Mouse (Mus musculus): ENCODE data around the gene Ccdc159.

Ccdc159 gene

GRCm38 (mm10) chr9:21934021-21934420, 6.8 kb downstream of the Ccdc159 start:
- in situ Hi-C loops (cut with MboI, MseI), result no loop called here

GRCm38 (mm10) chr9:21935466-21936131, 8.3 kb downstream of the Ccdc159 start:
- in situ Hi-C loops (cut with MboI, MseI), result no loop called here

- in situ Hi-C loops (cut with MboI, MseI), result no loop called here
Measured at GRCm38 (mm10) chr9:21936692-21937570, 9.7 kb downstream of the Ccdc159 start, which contains the start of gene Plppr2. Gene Plppr2, plus strand, starts transcription at chr9:21937033.

- in situ Hi-C loops (cut with MboI, MseI), result no loop called here
Measured at GRCm38 (mm10) chr9:21937711-21938175, 10.5 kb downstream of the Ccdc159 start.

GRCm38 (mm10) chr9:21938234-21938855, 11.1 kb downstream of the Ccdc159 start:
- in situ Hi-C loops (cut with MboI, MseI), result no loop called here

GRCm38 (mm10) chr9:21943046-21943445, 15.8 kb downstream of the Ccdc159 start:
- in situ Hi-C loops (cut with MboI, MseI), result no loop called here

GRCm38 (mm10) chr9:21943638-21944037, 16.4 kb downstream of the Ccdc159 start:
- in situ Hi-C loops (cut with MboI, MseI), result no loop called here

- in situ Hi-C loops (cut with MboI, MseI), result no loop called here
Measured at GRCm38 (mm10) chr9:21944267-21944666, 17.0 kb downstream of the Ccdc159 start.

- in situ Hi-C loops (cut with MboI, MseI), result no loop called here
Measured at GRCm38 (mm10) chr9:21947540-21948130, 20.4 kb downstream of the Ccdc159 start.

GRCm38 (mm10) chr9:21948146-21948545, 20.9 kb downstream of the Ccdc159 start:
- in situ Hi-C loops (cut with MboI, MseI), result no loop called here

- in situ Hi-C loops (cut with MboI, MseI), result no loop called here
Measured at GRCm38 (mm10) chr9:21948790-21949189, 21.5 kb downstream of the Ccdc159 start.

- in situ Hi-C loops (cut with MboI, MseI), result no loop called here
Measured at GRCm38 (mm10) chr9:21950322-21950721, 23.1 kb downstream of the Ccdc159 start.

GRCm38 (mm10) chr9:21951977-21952376, 24.7 kb downstream of the Ccdc159 start:
- in situ Hi-C loops (cut with MboI, MseI), result no loop called here

GRCm38 (mm10) chr9:21953600-21953999, 26.3 kb downstream of the Ccdc159 start:
- in situ Hi-C loops (cut with MboI, MseI), result no loop called here

- in situ Hi-C loops (cut with MboI, MseI), result no loop called here
Measured at GRCm38 (mm10) chr9:21954635-21955034, 27.4 kb downstream of the Ccdc159 start.

- in situ Hi-C loops (cut with MboI, MseI), result no loop called here
Measured at GRCm38 (mm10) chr9:21955225-21955569, 27.9 kb downstream of the Ccdc159 start.

- in situ Hi-C loops (cut with MboI, MseI), result no loop called here
Measured at GRCm38 (mm10) chr9:21955570-21956281, 28.5 kb downstream of the Ccdc159 start, which contains the start of gene Swsap1. Gene Swsap1, plus strand, starts transcription at chr9:21955755.

GRCm38 (mm10) chr9:21958372-21958771, 31.1 kb downstream of the Ccdc159 start:
- in situ Hi-C loops (cut with MboI, MseI), result no loop called here

GRCm38 (mm10) chr9:21959244-21959643, 32.0 kb downstream of the Ccdc159 start:
- in situ Hi-C loops (cut with MboI, MseI), result no loop called here

- in situ Hi-C loops (cut with MboI, MseI), result no loop called here
Measured at GRCm38 (mm10) chr9:21960135-21960534, 32.9 kb downstream of the Ccdc159 start.

GRCm38 (mm10) chr9:21960558-21961208, 33.4 kb downstream of the Ccdc159 start:
- in situ Hi-C loops (cut with MboI, MseI), result no loop called here

Data from regulatory T cell (primary cell).